Mouse (Mus musculus) liver, embryonic 14.5 days (tissue): Measurements from ENCODE around the gene Fkbp14.

ENCODE experiments used
- CTCF ChIP-seq: IDR thresholded peaks from 2 replicates; pipeline ENCODE4 v1.5.1; 2016; ENCODE audit warnings: antibody characterized with exemption, low read depth, control low read depth
- EP300 ChIP-seq: IDR thresholded peaks from 2 replicates; pipeline ENCODE4 v1.6.1; 2016; ENCODE audit warnings: antibody characterized with exemption, low read depth

DNA sequence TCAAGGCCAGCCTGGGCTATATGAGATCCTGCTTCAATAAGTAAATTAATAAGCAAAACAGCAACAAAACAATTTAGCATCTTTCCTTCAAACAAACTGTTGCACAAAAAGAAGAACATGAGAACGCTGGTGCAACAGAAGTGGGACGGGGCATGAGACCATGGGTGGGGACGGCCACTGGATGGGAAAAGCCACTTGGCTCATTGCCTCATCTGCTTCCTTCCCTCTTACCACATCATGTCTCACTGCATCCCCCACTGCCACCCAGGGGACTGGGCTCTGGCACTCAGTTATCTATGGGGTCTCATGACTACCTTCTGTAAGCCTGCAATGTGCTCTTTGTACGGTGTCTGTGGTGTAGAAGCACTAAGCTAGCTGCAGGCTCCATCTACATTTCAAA, 61.6 kb downstream of the Fkbp14 start:
- TF ChIP-seq CTCF (no peak), EP300 (no peak)
